Mouse (Mus musculus) megakaryocyte-erythroid progenitor cell, adult 5-6 weeks (primary cell): ENCODE data around the gene Naga. TPM values are rescaled to one million over a fixed set of nuclear protein-coding genes. Genes with fewer than 3 reads are reported as not detected.
A peak's percentile ranks its signal among the peaks of the same experiment; 100 is the strongest.

ENCODE experiments used
- ATAC-seq: replicated peaks from 2 replicates; pipeline ENCODE4 v1.8.0; 2016; ENCODE audit warnings: mild to moderate bottlenecking, inconsistent platforms; ENCODE audit not compliant: severe bottlenecking, poor library complexity, low FRiP score, low TSS enrichment
- total RNA-seq, 2 experiments: library from RNA; stranded (forward) in 1 of 2; stranded (reverse) in 1 of 2; fragments of 200-1000, 215-1000 nt in 1 of 2; fragments of >200 nt in 1 of 2; fragmentation: Nextera tagmentation in 1 of 2; gene quantifications; 2 replicates each; pipeline ENCODE4 v1.2.3; 2014 to 2017

Gene Naga
- total RNA-seq, 2 experiments from 2014 or later, result 24.4 to 34.9 TPM

GRCm38 (mm10) chr15:82340414-82341035, 1.8 kb upstream of the Naga start:
- no peak for ATAC-seq

GRCm38 (mm10) chr15:82339634-82340254, 1.0 kb upstream of the Naga start:
- ATAC-seq, result no peak

- no peak for ATAC-seq
Measured at GRCm38 (mm10) chr15:82339150-82339549, 425 bp upstream of the Naga start.

- no peak for ATAC-seq
Measured at GRCm38 (mm10) chr15:82337875-82338274, 850 bp downstream of the Naga start.

GRCm38 (mm10) chr15:82336629-82337028, 2.1 kb downstream of the Naga start:
- ATAC-seq, result no peak

GRCm38 (mm10) chr15:82335194-82335593, 3.5 kb downstream of the Naga start:
- ATAC-seq, result no peak

- no peak for ATAC-seq
Measured at GRCm38 (mm10) chr15:82325382-82325781, 13.3 kb downstream of the Naga start.

GRCm38 (mm10) chr15:82322195-82322594, 16.5 kb downstream of the Naga start:
- no peak for ATAC-seq

- no peak for ATAC-seq
Measured at GRCm38 (mm10) chr15:82319613-82320012, 19.1 kb downstream of the Naga start.

- ATAC-seq, result no peak
Measured at GRCm38 (mm10) chr15:82317839-82318238, 20.9 kb downstream of the Naga start.

- ATAC-seq, result no peak
Measured at GRCm38 (mm10) chr15:82308416-82308815, 30.3 kb downstream of the Naga start.

- no peak for ATAC-seq
Measured at GRCm38 (mm10) chr15:82307107-82307506, 31.6 kb downstream of the Naga start.

GRCm38 (mm10) chr15:82298764-82299561, 39.8 kb downstream of the Naga start, which contains the start of gene Wbp2nl:
Wbp2nl (plus strand) TSS chr15:82298954.
- no peak for ATAC-seq

- peak; percentile 51; the same call in 1 of the 2 replicates for ATAC-seq
Measured at GRCm38 (mm10) chr15:82294059-82294458, 44.7 kb downstream of the Naga start.

GRCm38 (mm10) chr15:82293271-82293711, 45.4 kb downstream of the Naga start:
- 0 out of 2 replicates have a peak, but pooled peaks have one; percentile 17 for ATAC-seq

GRCm38 (mm10) chr15:82292851-82293250, 45.9 kb downstream of the Naga start:
- ATAC-seq, result peak; percentile 28; the same call in 1 of the 2 replicates

GRCm38 (mm10) chr15:82290252-82290651, 48.5 kb downstream of the Naga start:
- no peak for ATAC-seq

GRCm38 (mm10) chr15:82286157-82286556, 52.6 kb downstream of the Naga start:
- ATAC-seq, result peak; percentile 90

GRCm38 (mm10) chr15:82280638-82281037, 58.1 kb downstream of the Naga start:
- no peak for ATAC-seq
